Mouse (Mus musculus) brain, embryonic 18.5 days (tissue): ENCODE measurements around the gene Slc16a8.

Source experiments
- DNase-seq: peaks from one replicate; pipeline ENCODE4 v3.0.0-alpha.2; 2012; ENCODE audit warnings: low read depth, low spot score

The Slc16a8 gene

GRCm38 (mm10) chr15:79254661-79255060 is at the start of gene Slc16a8:
Gene Slc16a8, minus strand, starts transcription at chr15:79254761.
- no peak for DNase-seq

GRCm38 (mm10) chr15:79303725-79304124 is 49.2 kb upstream of the Slc16a8 start:
- no peak for DNase-seq

DNA sequence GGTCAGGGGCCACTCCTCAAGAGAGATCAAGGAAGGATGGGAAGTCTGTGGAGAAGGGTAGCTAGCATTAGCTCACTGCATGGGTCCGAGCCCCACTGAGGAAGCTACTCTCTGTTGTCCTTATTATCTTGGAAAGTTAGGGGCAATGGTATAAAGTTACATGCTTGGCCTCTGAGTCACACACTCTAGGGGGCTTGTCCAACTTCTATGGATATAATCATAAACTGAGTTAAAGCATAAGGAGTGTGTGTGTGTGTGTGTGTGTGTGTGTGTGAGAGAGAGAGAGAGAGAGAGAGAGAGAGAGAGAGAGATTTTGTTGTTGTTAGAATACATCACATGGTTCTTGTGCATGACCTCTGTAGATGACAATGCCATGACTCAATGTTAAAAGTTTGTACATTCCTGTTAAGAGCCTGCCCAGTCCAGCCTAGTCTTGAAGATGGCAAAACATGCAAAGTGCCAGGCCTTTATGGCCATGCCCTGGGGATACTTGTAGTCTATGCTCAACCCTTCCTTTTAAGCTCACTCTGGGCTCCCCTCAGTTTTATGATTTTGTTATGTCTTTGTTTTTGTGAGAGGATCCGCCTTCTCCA is 45.1 kb upstream of the Slc16a8 start:
- DNase-seq: no peak

DNA sequence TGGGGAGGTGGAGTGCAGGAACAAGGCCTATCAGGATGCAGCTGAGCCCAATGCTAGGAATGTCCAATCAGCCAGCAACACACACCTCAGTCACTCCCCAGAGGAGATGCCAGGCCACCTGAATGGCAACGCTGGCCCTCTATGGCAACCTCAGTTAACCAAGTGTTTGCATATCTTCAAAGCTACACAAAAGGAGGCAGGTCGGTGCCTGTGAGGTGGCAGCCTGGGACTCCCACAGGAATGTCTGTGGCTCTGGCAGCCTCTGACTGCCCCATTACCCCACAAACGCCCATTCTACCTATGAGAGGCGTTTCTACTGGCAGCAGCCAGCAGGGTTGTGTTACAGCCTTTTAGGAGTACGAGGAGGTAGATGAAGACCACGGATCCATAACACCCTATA is 44.0 kb upstream of the Slc16a8 start:
- no peak for DNase-seq

DNA sequence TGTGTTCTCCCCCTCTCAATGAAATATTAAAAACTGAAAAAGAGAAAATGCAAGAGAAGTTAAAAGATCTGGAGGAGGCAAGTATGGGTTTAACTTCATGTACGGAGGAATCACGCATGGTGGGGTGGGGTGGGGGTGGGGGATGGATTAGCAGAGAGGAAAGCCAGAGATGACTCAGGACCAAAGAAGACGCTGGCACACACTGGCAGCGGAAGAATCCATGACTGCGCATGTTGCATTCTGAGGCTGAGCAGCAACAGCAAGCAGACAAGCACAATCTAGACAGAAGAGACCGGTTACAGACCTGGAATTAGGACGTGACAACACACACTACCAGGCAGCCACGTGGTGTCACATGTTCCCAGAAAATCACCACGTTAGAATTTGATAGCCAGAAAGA is 38.2 kb upstream of the Slc16a8 start:
- DNase-seq: no peak

- no peak for DNase-seq
Observed at GRCm38 (mm10) chr15:79290340-79290739, 35.8 kb upstream of the Slc16a8 start.

DNA sequence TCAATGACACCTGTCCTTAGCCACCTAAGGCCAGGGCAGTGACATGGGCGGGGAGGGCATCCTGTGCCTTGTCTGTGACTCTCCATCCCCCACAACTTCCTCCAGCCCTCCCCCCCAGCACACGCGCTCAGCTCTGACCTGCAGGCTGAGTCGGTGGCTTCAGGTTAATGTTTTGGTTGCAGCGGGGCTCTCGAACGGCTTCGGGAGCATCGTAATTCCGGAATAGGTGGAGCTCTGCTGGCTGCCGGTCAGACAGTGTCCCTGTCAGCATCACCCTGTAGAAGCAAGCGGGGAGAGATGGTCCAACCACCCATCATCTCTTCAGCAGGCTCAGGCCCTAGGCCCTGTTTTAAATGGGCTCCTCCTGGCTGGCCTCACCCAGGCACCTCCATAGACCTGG is 34.9 kb upstream of the Slc16a8 start:
- DNase-seq: no peak

DNA sequence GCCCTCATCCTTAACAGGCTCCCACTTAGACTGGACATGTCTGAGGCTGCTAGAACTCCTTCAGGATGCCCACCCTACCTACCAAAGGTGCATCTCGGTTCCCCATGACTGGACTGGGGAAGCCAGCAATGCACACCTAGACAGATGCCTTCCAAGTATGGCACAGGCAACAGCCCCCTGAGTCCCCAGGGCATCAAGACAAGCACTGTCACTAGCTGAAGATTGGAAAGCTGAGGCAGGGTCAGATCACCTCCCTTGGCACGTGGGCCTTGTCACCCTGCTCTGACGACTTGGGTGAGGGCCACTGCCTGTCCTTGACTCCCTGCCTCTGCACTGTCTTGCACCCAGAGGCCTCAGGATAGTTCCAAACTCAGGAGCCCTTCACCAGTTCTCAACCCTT is 33.8 kb upstream of the Slc16a8 start:
- no peak for DNase-seq

DNA sequence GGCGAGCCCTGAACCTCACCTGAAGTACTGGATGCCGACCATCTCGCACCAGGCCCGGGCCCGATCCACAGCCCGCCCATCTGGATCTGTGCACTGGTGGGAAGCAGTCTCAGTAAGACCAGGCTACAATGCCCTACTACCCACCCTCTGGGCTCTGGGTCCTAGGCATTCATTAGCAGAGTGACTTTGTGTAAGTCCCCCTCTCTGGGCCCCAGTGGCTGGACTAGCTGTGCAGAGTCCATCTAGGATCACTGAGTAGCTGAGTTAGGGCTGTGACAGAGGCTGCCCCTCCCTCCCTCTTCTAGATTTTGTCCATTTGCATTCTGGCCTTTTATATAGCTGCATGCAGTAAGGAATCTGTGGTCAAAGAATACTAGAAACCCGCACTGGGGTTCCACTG is 32.5 kb upstream of the Slc16a8 start:
- DNase-seq: no peak

GRCm38 (mm10) chr15:79286141-79286540 is 31.6 kb upstream of the Slc16a8 start:
- DNase-seq: no peak

DNA sequence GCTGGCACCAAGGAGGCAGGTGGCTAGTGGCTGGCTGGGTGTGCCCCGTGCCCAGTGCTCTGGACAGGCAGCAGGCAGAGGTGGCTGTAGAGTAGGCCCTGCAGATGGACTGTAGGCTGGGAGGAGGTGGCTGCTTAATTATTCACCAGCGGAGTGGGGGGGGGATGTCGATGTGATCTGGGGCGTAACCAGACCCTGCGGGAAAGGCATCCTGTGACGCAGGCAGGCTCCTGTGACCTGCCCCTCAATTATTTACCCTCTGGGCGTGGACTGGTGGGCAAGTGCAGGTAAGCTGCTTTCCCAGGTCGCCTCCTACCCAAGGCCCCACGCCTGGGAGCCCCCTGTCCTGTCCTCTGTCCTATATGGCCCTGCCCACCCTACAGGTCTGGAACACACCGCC is 30.8 kb upstream of the Slc16a8 start, which contains the start of gene Baiap2l2:
Gene Baiap2l2 (minus strand): TSS at position 139 of the 400 bp plus-strand sequence.
- no peak for DNase-seq

DNA sequence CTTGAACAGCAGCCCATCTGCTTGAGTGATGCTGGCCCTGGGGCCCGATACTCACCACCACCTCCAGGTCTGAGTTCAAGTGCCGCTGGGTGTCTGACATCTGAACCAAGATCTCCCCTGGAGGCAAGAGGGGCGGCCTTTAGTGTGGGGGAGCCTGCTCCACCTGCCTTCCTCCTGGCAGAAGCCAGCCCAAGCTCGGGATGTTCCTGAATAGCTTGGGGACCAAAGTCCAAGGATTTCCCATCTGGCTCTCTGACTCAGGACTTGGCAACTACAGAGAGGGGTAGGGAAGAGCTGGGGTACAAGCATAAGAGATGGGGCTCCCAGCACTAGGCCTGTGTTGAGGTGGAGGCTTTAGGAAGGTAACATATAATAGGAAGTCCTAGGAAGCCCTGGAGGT is 28.8 kb upstream of the Slc16a8 start:
- DNase-seq: no peak

DNA sequence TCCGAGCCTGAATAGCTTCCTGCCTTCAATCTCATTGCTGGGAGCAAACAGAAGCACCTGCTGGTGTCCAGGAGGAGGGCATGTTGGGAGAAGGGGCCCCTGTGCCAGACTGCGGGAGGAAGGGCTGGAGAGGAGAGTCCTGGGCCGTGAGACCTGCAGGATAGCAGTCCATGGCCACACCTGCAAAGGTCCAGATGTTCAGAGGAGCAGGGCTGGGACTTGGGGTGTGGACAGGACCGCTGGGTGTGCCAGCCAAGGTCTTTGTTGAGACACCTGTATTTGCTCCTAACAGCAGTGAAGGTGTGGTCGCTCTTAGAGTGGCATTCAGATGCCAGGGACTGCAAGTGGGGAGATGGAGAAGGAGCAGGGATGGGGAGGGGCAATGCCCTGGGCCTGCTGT is 27.9 kb upstream of the Slc16a8 start:
- DNase-seq: no peak

DNA sequence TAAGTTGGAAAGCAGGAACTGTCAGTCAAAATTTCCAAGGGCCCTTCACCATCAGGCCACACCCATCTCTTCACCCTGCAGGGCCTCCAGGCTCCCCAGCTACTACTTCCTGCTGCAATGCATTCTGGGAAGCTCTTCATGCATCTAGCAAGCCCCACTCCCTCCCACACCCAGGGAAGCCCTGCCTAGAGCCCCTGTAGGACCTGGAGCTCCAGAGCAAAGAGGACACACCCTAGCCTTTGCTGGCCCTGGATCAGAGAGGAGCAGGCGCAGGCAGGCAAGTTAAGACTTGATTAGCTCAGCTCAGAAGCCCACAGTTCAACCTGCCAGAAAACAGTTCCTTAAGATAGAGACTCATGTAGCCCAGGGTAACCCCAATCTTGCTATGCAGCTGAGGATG is 26.8 kb upstream of the Slc16a8 start:
- no peak for DNase-seq

DNA sequence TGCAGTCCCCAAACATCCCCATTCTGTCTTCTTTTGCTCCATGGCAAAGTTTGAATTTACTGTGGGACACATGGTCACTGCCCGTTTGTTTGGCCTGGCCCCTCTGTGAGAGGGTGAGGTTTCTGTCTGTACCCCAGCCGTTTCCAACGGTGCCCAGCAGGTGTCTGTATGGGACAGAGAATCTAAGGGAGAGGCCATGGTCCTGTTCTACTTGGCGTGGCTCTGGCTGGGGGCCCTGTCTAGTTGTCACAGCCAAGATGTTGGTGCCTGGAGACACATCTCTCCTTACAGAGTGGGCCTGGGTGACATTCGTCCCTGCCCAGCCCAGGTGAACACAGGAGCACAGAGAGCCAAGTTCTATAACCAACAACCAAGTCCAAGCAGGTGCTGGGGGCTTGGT is 26.3 kb upstream of the Slc16a8 start:
- no peak for DNase-seq

DNA sequence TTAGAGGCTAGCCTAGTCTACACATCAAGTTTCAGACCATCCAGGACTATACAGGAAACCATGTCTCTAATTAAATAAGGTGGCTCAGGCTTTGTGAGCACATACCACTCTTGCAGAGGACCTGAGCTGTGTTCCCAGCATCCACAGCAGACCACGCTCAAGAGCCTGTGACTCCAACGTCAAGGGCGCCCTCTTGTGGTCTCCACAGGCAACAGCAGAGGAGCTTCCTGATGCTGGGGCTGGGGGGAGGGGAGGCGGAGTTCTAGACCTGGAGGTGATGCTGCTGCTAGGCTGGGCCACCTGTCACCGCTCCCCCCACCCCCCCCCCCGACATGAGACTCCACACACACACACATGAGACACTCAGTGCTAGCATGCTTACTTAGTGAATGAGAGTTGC is 25.6 kb upstream of the Slc16a8 start:
- DNase-seq: no peak

GRCm38 (mm10) chr15:79277728-79278127 is 23.2 kb upstream of the Slc16a8 start:
- no peak for DNase-seq

DNA sequence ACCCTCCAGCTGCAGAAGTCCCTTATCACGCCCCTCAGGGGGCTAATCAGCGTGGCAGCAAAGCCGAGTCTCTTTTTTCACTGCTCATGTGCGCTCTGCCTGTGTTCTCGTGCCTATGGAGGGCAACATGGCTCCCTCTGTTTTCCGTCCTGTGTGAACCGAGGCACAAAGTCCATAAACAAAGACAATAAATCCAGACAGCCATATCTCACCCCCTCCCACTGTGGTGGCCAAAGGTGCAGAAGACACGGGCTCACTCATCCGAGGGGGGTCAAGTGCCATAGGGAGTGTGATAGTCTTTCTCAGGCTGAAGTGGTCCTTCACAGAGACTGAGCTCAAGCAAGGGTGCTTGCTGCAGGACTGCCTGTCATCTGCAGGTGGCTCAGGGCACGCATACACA is 18.5 kb upstream of the Slc16a8 start:
- no peak for DNase-seq

GRCm38 (mm10) chr15:79271124-79271746 is 16.7 kb upstream of the Slc16a8 start:
- no peak for DNase-seq

DNA sequence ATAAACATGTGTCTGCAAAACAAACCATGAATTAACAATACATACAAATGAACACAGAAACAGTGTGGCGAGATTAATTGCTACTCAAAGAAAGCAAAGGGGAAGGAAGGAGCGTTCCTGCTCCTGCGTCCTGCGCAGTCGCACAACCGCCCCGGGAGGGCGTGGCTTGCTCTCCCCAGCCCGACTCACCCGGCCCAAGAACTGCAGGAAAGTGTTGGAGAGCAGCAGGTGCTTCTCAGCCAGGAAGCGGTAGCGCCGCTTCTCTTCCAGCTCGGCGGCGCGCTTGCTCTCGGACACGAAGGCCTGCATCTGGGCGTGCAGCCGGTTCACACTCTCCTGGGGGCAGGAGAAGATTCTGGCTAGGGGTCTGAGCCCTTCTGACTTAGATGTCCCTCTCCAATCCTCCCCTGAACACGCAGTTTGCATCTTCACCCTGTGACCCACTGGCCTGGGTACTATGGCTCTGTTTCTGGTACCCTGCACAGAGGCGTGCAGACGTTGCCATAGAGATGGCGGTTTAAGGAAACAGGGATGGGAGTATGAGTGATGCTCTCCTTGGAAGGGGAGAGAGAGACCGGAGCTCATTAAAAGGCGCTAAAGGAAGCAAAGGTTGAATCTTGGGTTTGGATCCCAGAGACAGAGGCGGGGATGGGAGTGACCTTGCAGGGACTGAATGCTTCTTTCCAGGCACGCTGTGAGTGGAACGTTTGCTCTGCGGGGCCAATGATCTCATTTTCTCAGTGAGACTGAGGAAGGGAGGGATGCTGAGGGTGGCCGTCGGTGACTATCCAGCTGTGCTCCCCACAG is 16.0 kb upstream of the Slc16a8 start:
- no peak for DNase-seq

GRCm38 (mm10) chr15:79268521-79268920 is 14.0 kb upstream of the Slc16a8 start:
- no peak for DNase-seq

- no peak for DNase-seq
Observed at GRCm38 (mm10) chr15:79265384-79265783, 10.8 kb upstream of the Slc16a8 start.

DNA sequence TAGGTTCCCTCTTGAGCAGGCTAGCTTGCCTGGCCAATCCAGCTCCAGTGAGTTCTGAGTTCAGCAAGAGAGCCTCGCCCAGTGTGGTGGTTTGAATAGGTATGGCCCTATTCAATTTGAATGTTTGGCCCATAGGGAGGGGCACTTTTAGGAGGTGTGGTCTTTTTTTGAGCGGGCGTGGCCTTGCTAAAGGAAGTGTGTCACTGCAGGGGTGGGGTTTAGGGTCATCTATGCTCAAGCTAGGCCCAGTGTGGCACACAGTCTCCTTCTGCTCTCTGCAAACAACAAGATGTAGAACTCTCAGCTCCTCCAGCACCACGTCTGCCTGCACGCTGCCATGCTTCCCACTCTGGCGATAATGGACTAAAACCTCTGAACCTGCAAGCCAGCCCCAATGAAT is 9.2 kb upstream of the Slc16a8 start:
- DNase-seq: no peak
